Mouse (Mus musculus) spleen, postnatal 14 days (tissue): ENCODE measurements around the gene Dcaf1.

ENCODE experiments used
- DNase-seq, 2 experiments: peaks; one replicate each; pipeline ENCODE4 v3.0.0; 2021 to 2022; ENCODE audit warnings: low spot score in 2 of 2

Dcaf1 gene

DNA sequence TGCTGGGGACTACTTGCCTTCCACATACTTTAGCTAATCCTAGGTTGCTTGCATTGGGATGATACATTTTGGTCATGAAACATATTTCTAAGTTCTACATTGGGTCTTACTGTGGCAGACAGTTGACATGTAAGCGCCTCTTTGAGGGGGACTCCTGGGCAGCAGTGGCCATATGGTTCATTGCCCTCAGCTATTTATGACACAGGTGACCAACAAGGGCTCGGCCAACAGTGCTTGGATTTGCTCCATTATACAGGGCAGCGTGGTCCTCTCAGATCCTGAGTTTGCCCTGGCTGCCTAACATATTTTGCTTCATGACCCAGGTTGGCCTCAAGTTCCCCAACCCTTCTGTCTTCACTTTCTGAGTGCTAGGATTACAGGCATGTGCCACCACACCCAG lies 55.0 kb downstream of the Dcaf1 start:
- DNase-seq, result no peak

GRCm38 (mm10) chr9:106879471-106879870 lies 57.8 kb downstream of the Dcaf1 start:
- no peak for DNase-seq

DNA sequence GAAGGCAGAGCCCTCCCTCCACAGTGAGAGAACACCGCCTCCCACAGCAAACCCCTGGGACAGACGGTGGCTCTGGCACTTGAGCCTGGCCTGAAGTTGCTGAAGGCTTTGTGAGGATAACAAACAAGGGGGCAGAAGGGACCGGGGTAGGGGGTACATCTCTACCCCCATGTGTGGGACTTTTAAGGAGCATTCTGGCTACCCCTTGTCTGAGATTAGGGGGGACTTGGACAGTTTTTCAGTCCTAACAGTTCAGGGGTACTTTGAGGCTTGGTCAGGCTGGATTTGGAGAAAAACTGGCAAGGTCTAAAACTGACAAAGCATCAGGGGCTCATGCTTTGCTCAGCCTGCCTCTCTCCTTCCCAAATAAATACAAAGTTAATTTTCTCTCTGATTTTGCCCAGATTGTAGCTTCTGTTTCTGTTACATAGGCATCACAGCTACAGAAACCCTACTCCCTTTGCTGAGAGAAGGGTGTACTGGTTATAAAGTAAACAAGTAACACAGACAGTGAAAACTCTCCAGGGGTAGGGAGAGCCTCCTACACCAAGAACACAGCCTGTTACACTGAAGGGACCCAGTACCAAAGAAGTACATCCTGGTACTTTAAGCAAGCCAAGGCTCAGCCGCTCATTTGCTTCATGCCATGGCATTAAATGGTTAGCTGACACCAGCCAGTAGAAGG lies 59.5 kb downstream of the Dcaf1 start:
- DNase-seq, result no peak

- DNase-seq, result no peak
Measured at GRCm38 (mm10) chr9:106882176-106882575, 60.5 kb downstream of the Dcaf1 start.

DNA sequence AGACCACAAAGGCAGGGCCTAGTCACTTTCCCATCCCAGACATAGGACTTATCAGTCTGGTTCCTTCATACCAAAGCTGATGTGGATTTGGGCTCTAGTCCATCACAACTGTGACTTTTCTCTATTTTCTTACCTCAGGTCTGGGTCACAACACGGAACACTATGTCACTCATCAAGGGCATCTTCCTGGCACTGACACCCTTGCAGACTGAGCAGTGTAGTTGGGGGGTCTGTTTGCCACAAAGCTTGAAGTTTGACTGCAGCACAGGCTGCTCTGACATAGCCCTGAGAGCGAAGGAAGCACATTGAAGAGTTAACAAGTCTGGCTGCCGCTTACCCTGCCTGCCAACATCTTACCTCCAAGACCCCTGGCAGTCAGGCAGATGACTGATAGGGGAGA lies 61.4 kb downstream of the Dcaf1 start:
- DNase-seq, result no peak

- no peak for DNase-seq
Measured at GRCm38 (mm10) chr9:106884306-106884705, 62.6 kb downstream of the Dcaf1 start.

- DNase-seq, result no peak
Measured at GRCm38 (mm10) chr9:106884996-106885900, 63.6 kb downstream of the Dcaf1 start.

DNA sequence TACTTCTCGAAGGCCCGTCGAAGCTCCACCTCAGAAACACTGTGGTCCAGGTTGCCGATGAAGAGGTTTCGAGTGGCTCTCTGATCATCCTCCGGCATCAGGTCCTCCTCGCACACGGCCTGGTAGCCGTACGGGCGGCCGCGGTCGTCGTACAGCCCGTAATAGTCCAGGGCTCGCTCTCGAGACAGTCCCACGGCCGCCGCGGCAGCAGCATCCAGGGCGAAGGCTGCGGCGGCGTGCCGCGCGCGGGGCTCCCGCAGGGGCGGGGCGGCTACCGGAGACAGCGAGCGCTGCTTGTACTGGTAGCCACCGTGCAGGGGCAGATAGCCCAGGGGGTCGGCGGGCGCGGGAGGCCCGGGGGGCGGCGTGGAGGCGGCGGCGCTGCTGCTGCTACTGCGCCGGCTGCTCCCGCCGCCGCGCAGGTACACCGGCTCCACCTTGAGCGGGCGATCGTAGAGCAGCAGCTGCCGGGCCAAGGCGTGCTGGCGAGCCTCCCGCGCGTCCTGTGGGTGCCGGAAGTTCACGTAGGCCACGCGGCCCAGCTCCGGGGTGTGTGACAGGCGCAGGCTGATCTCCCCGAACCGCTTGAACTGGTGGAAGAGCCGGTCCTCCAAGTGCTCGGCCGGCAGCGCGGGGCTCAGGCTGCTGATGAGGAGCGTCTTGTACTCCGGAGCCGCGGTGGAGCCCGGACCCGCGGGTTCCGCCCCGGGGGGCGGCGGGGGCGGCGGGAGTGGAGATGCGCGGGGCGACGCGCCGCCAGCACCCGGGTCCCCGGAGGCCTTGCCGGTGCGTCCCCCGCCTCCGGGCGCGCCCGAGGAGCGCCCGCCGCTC lies 64.4 kb downstream of the Dcaf1 start:
- DNase-seq, result peak; percentile 22 to 51

- DNase-seq, result peak; percentile 96 to 98
Measured at GRCm38 (mm10) chr9:106886828-106887702, 65.4 kb downstream of the Dcaf1 start, which contains the start of gene Rbm15b. TSS of gene Rbm15b (minus strand) at chr9:106887428.

- DNase-seq, result no peak
Measured at GRCm38 (mm10) chr9:106888346-106888745, 66.7 kb downstream of the Dcaf1 start.

DNA sequence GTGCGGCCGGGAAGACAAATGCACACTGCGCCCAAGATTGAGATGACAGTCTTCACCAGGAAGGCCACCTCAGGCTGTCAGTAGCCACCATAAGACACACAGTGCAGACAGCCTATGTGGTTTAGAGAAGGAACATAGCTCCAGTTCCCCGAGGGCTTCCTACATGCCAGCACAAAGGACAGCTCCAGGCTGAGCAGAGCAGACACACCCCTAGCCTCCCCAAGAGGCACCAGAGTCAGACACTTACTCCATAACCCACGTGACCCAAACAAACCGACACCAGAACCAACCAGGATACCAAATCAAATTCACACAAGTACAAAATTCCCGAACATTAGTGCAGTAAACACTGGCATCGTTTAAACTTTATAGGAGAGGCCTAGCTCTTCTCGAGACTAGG lies 67.6 kb downstream of the Dcaf1 start:
- DNase-seq, result no peak

GRCm38 (mm10) chr9:106890496-106891240 lies 69.0 kb downstream of the Dcaf1 start:
- no peak for DNase-seq

GRCm38 (mm10) chr9:106891341-106891741 lies 69.7 kb downstream of the Dcaf1 start:
- no peak for DNase-seq

DNA sequence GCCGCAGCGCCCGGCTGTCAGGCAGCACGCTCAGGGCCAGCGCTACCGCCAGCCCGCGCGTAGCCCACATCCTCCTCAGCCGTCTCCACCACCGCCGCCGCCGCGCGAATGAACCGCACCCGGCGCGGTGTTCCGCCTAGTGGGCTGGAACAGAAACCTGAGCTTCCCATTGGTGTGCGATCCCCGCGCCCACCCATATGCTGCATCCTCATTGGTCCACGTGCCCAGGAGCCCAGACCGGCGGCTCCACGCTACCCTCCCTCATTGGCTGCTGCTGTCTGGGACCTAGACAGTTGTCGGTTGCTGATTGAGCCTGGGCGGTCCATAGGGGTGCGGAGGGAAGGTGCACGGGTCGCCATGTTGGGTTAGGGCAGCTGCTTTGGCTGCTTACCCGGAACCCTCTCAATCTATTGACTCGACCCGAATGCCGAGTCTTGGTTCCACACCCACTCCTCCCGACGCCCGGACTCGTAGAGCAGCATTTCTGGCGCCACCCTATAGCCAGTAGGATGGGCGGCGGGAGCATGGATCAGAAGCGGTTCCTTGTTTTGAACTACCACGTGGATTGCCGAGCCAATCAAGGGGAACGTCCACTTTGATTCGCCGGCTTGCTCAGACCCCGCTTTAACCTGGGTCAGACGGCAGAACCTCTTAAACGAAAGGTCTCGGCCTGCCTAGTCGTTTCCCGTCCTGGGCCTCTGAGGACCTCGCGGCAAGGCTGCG lies 70.3 kb downstream of the Dcaf1 start, which contains the start of gene Manf:
Gene Manf (minus strand): TSS at position 151 of the 723 bp plus-strand sequence.
- DNase-seq, result peak; percentile 92

DNA sequence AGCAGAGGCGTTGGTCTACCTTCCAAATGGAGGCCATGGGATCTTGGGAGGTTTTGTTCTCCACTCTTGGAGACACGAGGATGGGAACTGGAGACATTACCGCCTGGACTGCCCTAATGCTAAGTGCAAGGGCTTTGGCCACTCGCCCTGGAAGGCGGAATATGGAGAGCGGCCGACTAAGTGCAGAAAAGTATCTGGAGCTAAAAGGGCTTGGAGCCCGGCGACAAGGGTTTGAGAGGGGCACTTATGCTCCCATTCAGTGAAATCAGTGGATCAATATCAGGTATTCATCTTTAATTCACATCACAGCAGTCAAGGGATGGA lies 70.8 kb downstream of the Dcaf1 start:
- no peak for DNase-seq

GRCm38 (mm10) chr9:106893327-106893726 lies 71.7 kb downstream of the Dcaf1 start:
- no peak for DNase-seq

- no peak for DNase-seq
Measured at GRCm38 (mm10) chr9:106898901-106899300, 77.2 kb downstream of the Dcaf1 start.

DNA sequence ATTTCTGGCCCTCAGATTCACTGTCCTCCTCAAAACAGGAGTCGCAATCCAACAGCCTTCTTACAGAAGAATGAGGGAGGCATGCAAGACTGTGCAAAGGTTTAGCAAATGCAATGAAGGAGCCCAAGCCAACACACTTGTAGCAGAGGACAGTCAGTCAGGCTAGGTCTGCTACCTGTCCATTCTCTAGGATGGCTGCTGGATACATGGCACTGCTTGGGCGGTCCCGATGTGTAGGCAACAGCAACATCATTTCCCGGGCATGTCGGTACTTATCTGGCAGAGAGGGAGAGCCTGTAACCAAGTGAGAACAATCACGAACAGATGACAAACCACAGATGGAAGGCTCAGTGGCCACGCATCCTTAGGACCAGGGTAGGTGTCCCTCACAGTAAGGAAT lies 79.9 kb downstream of the Dcaf1 start:
- no peak for DNase-seq

- no peak for DNase-seq
Measured at GRCm38 (mm10) chr9:106903099-106903790, 81.6 kb downstream of the Dcaf1 start.
